Mouse (Mus musculus) CD8-positive naive resting alpha-beta T cell, adult 2 months (primary cell): ENCODE results near the gene Rnf38.

Experiments used
- DNase-seq, 2 experiments: peaks; one replicate each; pipeline ENCODE4 v3.0.0; 2022; ENCODE audit warnings: low read depth in 2 of 2, low spot score in 2 of 2

Gene Rnf38

GRCm38 (mm10) chr4:44126805-44127204 is 106.8 kb downstream of the Rnf38 start:
- DNase-seq = no peak

- peak in 1 of 2 experiments; percentile 38 for DNase-seq
Observed at GRCm38 (mm10) chr4:44119410-44120201, 114.0 kb downstream of the Rnf38 start.

- DNase-seq = no peak
Observed at GRCm38 (mm10) chr4:44115046-44115445, 118.5 kb downstream of the Rnf38 start.

DNA sequence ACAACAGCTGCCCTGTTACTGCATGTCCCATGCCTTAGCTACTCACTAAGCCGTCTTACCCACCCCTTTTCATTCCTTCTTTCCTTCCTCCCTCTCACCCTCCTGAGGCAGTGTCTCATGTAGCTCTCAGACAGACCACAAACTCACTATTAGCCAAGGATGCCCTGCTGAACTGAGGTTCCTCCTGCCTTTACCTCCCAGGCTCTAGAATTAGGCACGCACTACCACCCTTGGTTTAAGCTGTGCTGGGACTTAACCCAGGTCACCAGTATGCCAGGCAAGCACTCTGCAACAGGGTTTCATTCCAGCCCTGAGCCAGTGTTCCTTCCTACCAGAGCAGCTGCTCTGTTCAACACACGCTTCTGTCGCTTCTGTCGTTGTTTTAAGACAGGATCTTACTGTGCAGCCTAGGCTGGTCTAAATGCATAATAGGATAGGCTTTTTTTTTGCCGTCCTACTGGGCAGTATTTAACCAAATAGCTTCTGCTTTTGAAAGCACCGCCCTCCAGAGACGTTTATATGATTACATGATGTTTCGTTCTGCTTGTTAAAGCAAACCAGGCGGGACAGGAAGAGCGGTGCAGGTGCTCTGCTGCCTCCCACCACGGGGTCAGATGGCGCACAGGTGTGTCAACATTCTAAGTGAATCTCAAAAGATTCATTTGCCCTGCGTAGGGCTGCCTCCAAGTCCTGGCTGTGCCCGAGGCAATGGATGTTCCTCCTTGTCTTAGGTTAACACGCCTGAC is 120.0 kb downstream of the Rnf38 start:
- no peak for DNase-seq

DNA sequence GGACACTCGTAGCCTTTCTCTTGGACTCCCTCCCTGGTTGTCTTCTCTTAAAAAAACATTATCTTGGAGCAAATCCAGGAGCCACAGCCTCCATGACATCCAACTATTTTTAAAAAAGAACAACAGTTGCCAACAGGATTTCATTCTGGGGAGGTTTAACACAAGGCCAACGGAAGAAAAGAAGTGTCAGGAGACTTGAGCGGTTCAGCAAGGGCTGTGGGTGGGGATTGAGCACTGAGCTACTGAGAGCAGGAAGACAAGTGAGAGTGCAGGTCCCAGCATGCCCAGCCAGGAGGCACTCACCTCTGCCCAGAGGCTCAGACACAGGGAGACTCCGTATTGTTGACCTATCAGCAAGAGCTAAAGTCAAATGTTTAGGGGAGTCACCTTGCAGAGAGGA is 120.8 kb downstream of the Rnf38 start:
- DNase-seq = no peak

- no peak for DNase-seq
Observed at GRCm38 (mm10) chr4:44110771-44111170, 122.8 kb downstream of the Rnf38 start.

DNA sequence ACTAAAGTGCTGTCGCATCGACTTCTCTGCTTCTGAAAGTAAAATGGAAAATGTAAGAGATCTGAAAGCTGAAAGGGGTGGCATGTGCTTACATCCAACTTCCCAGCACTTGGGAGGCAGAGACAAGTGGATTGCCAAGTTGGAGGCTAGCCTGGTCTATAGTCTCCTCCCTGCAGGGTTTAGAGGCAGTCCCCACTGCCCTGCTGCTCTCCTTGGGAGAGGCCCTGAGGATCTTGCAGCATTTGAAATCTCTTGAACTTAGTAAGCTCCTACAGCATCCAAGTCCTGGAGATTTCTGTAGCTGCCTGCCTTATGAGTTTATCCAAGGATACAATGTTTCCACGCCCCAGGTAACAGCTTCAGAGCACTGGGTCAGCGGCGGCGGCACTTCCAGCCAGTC is 125.3 kb downstream of the Rnf38 start:
- DNase-seq = no peak

DNA sequence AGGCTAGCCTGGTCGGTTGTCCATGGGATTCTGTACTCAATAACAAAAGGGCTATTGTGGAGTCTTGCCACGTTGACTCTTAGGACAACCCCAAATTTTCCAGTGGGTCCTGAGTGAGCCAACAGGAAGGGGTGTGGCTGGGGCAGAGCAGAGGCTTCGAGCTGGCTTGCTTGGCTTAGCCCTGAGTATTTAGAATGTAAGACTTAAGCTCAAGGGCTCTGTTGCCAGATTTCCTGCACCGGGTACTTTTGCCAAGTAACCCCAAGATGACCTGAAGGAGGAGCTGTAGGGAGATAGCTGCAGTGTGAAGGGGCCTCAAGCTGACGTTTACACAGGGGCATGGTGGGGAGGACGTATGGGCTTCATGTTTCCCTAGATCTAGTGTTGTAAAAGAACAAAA is 126.2 kb downstream of the Rnf38 start:
- peak in 1 of 2 experiments; percentile 14 for DNase-seq

DNA sequence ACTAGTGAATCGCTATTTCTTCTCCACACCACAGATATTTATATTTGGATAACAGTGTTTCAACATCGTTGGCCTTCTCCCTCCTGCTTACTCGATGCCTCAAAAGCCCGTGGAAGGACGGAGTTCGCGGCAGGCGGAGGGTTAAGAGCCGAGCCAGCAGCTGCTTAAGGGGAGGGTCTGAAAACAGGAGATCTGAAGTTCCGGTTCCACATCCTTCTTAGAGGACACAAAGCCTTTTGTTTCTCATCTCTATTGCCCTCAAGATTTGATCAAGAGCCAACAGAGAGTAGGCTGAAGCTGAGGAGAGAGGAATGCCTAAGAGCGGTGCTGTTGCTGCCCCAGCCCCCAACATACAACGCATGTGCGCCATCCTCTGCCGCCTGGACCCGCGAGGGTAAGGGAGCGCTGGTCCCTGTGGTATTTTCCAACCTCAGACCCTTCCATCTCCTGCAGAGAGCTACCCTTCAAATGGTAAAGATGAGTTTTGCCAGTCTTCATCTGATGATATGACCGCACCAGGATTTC is 127.2 kb downstream of the Rnf38 start:
- no peak for DNase-seq

- no peak for DNase-seq
Observed at GRCm38 (mm10) chr4:44104195-44104917, 129.2 kb downstream of the Rnf38 start.

GRCm38 (mm10) chr4:44103620-44104019 is 130.0 kb downstream of the Rnf38 start:
- DNase-seq = no peak

DNA sequence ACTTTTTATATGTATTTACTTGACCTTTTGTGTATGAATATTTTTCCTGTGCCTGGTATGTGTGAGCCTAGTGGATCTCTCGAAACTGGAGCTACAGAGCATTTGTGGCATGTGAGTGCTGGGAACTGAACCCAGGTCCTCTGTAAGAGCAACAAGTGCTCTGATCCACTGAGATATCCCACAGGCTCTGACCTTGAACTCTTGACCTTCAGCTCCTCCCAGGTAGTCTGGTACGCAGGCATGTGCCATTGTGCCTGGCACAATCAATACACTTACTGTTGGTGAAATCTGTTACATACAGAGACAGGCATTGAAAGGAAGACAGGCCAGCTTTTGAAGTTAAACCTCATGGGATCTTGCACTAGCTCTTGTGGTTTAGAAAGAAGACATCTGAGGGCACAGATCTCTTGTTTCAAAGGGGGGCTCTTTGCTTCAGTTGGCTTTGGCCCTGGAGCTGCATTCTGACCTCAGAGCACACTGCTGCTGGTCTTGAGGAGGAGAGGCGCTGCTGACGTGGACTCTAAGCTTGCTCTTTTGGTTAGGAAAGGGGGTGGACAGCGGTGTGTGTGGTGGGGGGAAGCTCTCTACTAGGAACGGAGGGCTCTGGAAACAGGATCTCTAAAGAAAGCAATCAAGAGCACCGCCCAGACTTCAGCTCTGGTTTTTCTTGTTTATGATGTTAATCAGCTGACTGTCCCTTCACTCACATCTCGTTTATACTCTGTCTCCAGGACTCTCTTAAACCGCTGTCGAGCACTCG is 135.8 kb downstream of the Rnf38 start:
- peak; percentile 23 to 42 for DNase-seq

- no peak for DNase-seq
Observed at GRCm38 (mm10) chr4:44094475-44094874, 139.1 kb downstream of the Rnf38 start.

DNA sequence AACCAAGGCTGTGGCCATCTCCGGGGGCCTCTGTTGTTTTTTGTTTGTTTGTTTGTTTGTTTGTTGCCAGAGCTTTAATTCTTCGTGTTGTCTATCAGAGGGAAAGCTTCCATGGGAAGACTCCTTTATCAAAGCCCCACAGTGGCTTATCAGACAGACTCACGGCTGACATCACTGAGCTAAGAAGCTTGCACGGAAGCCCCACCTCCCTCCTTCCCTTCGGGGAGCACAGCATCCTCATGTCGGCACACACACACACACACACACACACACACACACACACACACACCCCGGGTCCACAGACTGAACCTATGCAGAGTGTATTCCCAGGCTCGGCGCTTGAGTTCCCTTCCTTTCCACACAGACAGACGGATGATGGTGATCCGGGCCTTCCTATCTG is 141.2 kb downstream of the Rnf38 start:
- no peak for DNase-seq

DNA sequence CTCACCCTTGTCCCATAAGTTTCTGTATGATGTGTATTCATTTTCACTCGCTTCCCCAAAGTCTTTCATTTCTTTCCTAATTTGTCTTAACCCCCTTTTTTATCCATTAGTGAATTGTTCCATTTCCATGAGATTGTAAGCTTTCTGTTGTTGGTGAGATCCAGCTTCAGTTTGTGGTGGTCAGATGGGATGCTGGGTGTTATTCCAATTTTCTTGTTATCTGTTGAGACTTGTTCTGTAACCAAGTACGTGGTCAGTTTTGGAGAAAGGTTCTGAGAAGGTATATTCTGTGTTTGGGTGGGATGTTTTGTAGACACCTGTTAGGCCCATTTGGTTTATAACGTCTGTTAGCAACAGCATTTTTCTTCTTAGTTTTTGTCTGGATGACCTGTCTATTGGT is 148.0 kb downstream of the Rnf38 start:
- no peak for DNase-seq

DNA sequence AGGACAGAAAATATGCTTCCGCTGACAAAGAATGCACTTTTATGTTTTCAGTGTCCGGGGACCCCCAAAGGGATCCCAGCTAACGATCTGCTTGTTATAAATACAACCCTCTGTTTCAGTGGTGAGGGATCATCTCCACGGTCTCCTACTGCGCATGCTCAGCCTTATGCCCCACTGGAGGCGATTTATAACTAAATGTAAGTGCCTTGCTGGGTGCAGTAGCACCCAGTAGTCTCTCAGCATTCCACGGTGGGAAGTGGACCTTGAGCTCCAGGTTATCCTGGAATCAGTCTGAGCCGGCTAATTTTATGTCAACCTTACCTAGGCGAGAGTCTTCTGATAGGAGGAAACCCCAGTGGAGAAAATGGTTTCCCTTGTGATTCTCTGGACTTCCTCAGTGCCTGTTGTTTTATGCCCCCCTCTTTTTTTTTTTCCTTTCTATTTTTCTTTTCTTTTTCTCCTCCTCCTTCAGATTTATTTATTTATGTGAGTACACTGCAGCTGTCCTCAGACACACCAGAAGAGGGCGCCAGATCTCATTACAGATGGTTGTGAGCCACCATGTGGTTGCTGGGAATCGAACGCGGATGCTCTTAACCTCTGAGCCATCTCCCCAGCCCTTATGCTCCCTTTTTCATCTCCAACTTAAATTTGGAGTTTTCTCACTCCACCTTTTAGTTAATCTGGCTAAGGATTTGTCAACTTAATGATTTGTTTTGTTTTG is 148.8 kb downstream of the Rnf38 start:
- no peak for DNase-seq

- DNase-seq = no peak
Observed at GRCm38 (mm10) chr4:44083945-44084344, 149.6 kb downstream of the Rnf38 start, which contains the start of gene Gne. Gene Gne, minus strand, starts transcription at chr4:44084177.

DNA sequence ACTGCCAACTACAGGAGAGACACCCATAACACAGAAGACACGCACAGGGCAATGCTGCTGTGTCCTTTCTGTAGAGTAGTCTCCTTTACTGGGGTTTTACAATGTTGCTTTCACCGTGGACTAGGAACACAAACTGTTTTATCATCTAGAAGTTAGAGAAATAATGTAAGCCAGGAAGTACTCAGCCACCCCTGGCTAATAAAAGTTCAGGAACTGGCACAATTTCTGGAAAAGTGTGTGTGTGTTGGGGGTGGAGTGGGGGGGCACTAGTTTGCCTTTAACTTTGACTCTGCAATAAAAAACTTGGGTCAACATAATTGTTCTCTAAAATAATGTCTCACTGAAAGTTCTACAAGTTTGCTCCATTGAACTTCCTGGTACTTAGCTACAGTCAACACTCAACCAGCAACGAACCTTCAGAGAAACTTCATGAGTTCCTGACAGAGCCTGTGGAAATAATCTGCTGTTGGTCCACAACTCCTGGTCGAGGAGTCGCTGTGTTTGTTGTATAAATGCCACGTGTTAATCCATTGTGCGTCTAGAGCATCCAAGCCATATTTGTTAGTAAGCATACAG is 155.1 kb downstream of the Rnf38 start:
- no peak for DNase-seq
